Comparison of ENCODE assay signal across 35 mouse cellular contexts in genomic region chr13:103151944-103152343, GRCm38 (mm10).
"Had no signal": no experiment of that assay in that cellular context is flagged by ENCODE, and none has a peak within 500 bp of the region (broad histone marks: within the 10 kb centered on the region; RNA-seq: fewer than 3 reads in every experiment).

No protein-coding gene starts in this region.

- H3K4me2 ChIP-seq: heart, embryonic 11.5 days; heart, embryonic 12.5 days; heart, embryonic 13.5 days; heart, embryonic 15.5 days; hindbrain, embryonic 12.5 days; hindbrain, embryonic 13.5 days; hindbrain, embryonic 14.5 days; hindbrain, embryonic 15.5 days; intestine, embryonic 15.5 days; kidney, embryonic 15.5 days had no signal

- ATAC-seq: hindbrain, embryonic 16.5 days; hindbrain, postnatal 0 days; inflammation-experienced regulatory T-cells, adult 6 months; intestine, embryonic 15.5 days; intestine, postnatal 0 days had no signal

- H3K36me3 ChIP-seq: heart, embryonic 10.5 days; heart, embryonic 12.5 days; heart, embryonic 13.5 days; heart, embryonic 15.5 days; hindbrain, embryonic 10.5 days; hindbrain, embryonic 12.5 days; hindbrain, embryonic 13.5 days; hindbrain, embryonic 15.5 days; intestine, embryonic 15.5 days; kidney, embryonic 15.5 days had no signal

- H3K4me3 ChIP-seq: heart, embryonic 10.5 days; heart, embryonic 12.5 days; heart, embryonic 13.5 days; heart, embryonic 15.5 days; hindbrain, embryonic 10.5 days; hindbrain, embryonic 12.5 days; hindbrain, embryonic 13.5 days; hindbrain, embryonic 15.5 days; intestine, embryonic 15.5 days; kidney, embryonic 15.5 days; layer of hippocampus, adult 2 months; left cerebral cortex, adult 2 months had no signal

- H3K9me3 ChIP-seq: heart, embryonic 10.5 days; heart, embryonic 12.5 days; heart, embryonic 13.5 days; heart, embryonic 15.5 days; hindbrain, embryonic 10.5 days; hindbrain, embryonic 12.5 days; hindbrain, embryonic 13.5 days; hindbrain, embryonic 15.5 days; intestine, embryonic 15.5 days; kidney, embryonic 15.5 days had no signal

- H3K9ac ChIP-seq: heart, embryonic 12.5 days; heart, embryonic 13.5 days; heart, embryonic 15.5 days; hindbrain, embryonic 12.5 days; hindbrain, embryonic 13.5 days; hindbrain, embryonic 14.5 days; hindbrain, embryonic 15.5 days; intestine, embryonic 15.5 days; kidney, embryonic 15.5 days had no signal

- H3K4me1 ChIP-seq: hindbrain, embryonic 15.5 days; intestine, embryonic 15.5 days; kidney, embryonic 15.5 days had no signal

- H3K27me3 ChIP-seq: heart, embryonic 12.5 days; heart, embryonic 13.5 days; heart, embryonic 15.5 days; hindbrain, embryonic 12.5 days; hindbrain, embryonic 13.5 days; hindbrain, embryonic 15.5 days; intestine, embryonic 15.5 days; kidney, embryonic 15.5 days had no signal

- DNase-seq: heart, postnatal 10 days; heart, postnatal 14 days; heart, postnatal 36 days; heart, postnatal 4 days; kidney, adult 11 months; kidney, adult 18-20 months; kidney, adult 2 months; kidney, adult 8-10 months; kidney, adult 9 months; kidney, postnatal 10 days; kidney, postnatal 14 days; kidney, postnatal 25 days; kidney, postnatal 36 days; kidney, postnatal 4 days; layer of hippocampus, adult 9-11 months; layer of hippocampus, postnatal 36 days had no signal

- H3K27ac ChIP-seq: heart, embryonic 10.5 days; heart, embryonic 13.5 days; heart, embryonic 15.5 days; hindbrain, embryonic 10.5 days; hindbrain, embryonic 12.5 days; hindbrain, embryonic 13.5 days; hindbrain, embryonic 14.5 days; hindbrain, embryonic 15.5 days; hindbrain, postnatal 0 days; intestine, embryonic 15.5 days; kidney, embryonic 15.5 days; kidney, postnatal 0 days; layer of hippocampus, adult 2 months; left cerebral cortex, adult 2 months had no signal
